8 mouse cellular contexts compared by ENCODE assay signal in genomic region chr1:135461097-135461730, GRCm38 (mm10). TPM values are rescaled to one million over a fixed set of nuclear protein-coding genes. Genes with fewer than 3 reads are reported as not detected.
DNase-seq lines count a peak whose midpoint lies in the region; ATAC-seq lines count a peak whose summit lies in the region.

No protein-coding gene starts in this region.

- 73% methylated on average over 3 of the region's 3 CpGs for WGBS in forebrain, embryonic 12.5 days

- H3K36me3 ChIP-seq in forebrain, embryonic 12.5 days (replicated peaks), result peaks cover 72% of the 10 kb centered on the region

- no peaks in the 10 kb centered on the region for H3K27me3 ChIP-seq in forebrain, embryonic 12.5 days

- peak; percentile 68 for DNase-seq in MN1 (ENCODE audit: low spot score)
- DNase-seq in c-Kit-positive CD71-negative TER-119-negative erythroid progenitor cells, embryonic 14.5 days (ENCODE audit: low read depth), result peak; percentile 29
- peak; percentile 90 for DNase-seq in heart, postnatal 4 days
- peak; percentile 40 for DNase-seq in layer of hippocampus, adult 9-10 months (ENCODE audit: low spot score)
- peak; percentile 82 for DNase-seq in lung, postnatal 14 days
- DNase-seq in right cerebral cortex, adult 2 months (ENCODE audit: low spot score in 2 of 2), result peak; percentile 79 to 87

- H3K4me1 ChIP-seq in forebrain, embryonic 12.5 days, result no peaks in the 10 kb centered on the region

- ATAC-seq in forebrain, embryonic 12.5 days (ENCODE audit: low FRiP score), result 0 out of 2 replicates have a peak, but pooled peaks have one; percentile 20
- ATAC-seq in monocyte, adult 5-6 weeks (replicated peaks; ENCODE audit: insufficient number of reproducible peaks, low FRiP score, low TSS enrichment, poor library complexity, severe bottlenecking), result no peak

- H3K4me3 ChIP-seq in forebrain, embryonic 12.5 days (replicated peaks), result no peak overlapping the region

- H3K9me3 ChIP-seq in forebrain, embryonic 12.5 days, result no peaks in the 10 kb centered on the region

- no peak overlapping the region for H3K9ac ChIP-seq in forebrain, embryonic 12.5 days

- no peak overlapping the region for H3K27ac ChIP-seq in forebrain, embryonic 12.5 days

- H3K4me2 ChIP-seq in forebrain, embryonic 12.5 days, result no peak overlapping the region

RNA-seq across cellular contexts. Expression of gene Ipo9, which starts 30.9 kb away (rescaled TPM):
- 198 and 214 TPM in 2 replicates for polyA plus RNA-seq in forebrain, embryonic 12.5 days (2016; fragmentation: Nextera tagmentation; extraction: Ambion mirVana)
- total RNA-seq in heart, postnatal 4 days (2021), result 100 to 1,000 TPM in 1 of 2 experiments, 10 to 100 TPM in 1; 95.5 to 116 TPM
- total RNA-seq in monocyte, adult 5-6 weeks (2017), result 21.4 to 32.9 TPM (median 21.8 TPM) in 3 replicates

Comparison
In these comparisons a context has a peak if more than half of its experiments do, and no peak if none do; other contexts are left out.
1. DNase-seq: peak in every context shown above with its lines; median percentile 90 in heart, postnatal 4 days; 83 in right cerebral cortex, adult 2 months; 82 in lung, postnatal 14 days; 68 in MN1; 40 in layer of hippocampus, adult 9-10 months; 29 in c-Kit-positive CD71-negative TER-119-negative erythroid progenitor cells, embryonic 14.5 days.